Mouse (Mus musculus) neural tube, embryonic 15.5 days (tissue): ENCODE results near the gene Ang. TPM values are rescaled to one million over a fixed set of nuclear protein-coding genes. Genes with fewer than 3 reads are reported as not detected.

Experiments
- ATAC-seq: fragments of 200-750 bp; cut with Nextera tagmentation; 2 replicates; pipeline ENCODE4 v1.8.0; 2017; ENCODE audit warnings: mild to moderate bottlenecking, moderate TSS enrichment, moderate library complexity; ENCODE audit not compliant: low FRiP score
- H3K27ac ChIP-seq: fragments of 300-500 bp; sonication (generic); replicated peaks from 2 replicates; pipeline ENCODE4 v1.5.1; 2015; ENCODE audit warnings: mild to moderate bottlenecking, inconsistent platforms
- H3K27me3 ChIP-seq: fragments of 300-500 bp; sonication (generic); replicated peaks from 2 replicates; pipeline ENCODE4 v1.6.1; 2015; ENCODE audit warnings: inconsistent platforms
- H3K36me3 ChIP-seq: fragments of 300-500 bp; sonication (generic); 2 replicates; pipeline ENCODE4 v1.6.1; 2015; ENCODE audit warnings: inconsistent platforms
- H3K4me1 ChIP-seq: fragments of 300-500 bp; sonication (generic); 2 replicates; pipeline ENCODE4 v1.6.1; 2015; ENCODE audit warnings: inconsistent platforms
- H3K4me2 ChIP-seq: fragments of 300-500 bp; sonication (generic); 2 replicates; pipeline ENCODE4 v1.6.1; 2015; ENCODE audit warnings: inconsistent platforms, mild to moderate bottlenecking, moderate library complexity
- H3K4me3 ChIP-seq: fragments of 300-500 bp; sonication (generic); replicated peaks from 2 replicates; pipeline ENCODE4 v1.5.1; 2015; ENCODE audit warnings: mild to moderate bottlenecking, inconsistent platforms
- H3K9ac ChIP-seq: fragments of 300-500 bp; sonication (generic); replicated peaks from 2 replicates; pipeline ENCODE4 v1.6.1; 2015; ENCODE audit warnings: mild to moderate bottlenecking, inconsistent platforms
- H3K9me3 ChIP-seq: fragments of 300-500 bp; sonication (generic); replicated peaks from 2 replicates; pipeline ENCODE4 v1.6.1; 2016; ENCODE audit warnings: inconsistent platforms
- WGBS: fragments of 180-500 bp; shearing (Covaris S2); methylation state at CpG from one replicate; pipeline ENCODE4 v1.1.7; 2015; ENCODE audit warnings: mixed read lengths; 5-methylcytosine and 5-hydroxymethylcytosine counted together
- polyA plus RNA-seq: library from polyadenylated mRNA; unstranded; fragments of >200 nt; fragmentation: Nextera tagmentation; extraction: Ambion mirVana; gene quantifications from 2 replicates; pipeline ENCODE4 v1.2.1, GENCODE M21; 2015

Ang gene
- polyA plus RNA-seq, 1 experiment from 2014 or later = 4.4 TPM

- H3K27me3 ChIP-seq = no peaks in the 10 kb centered on the region
- no peak overlapping the region for H3K4me3 ChIP-seq
- H3K36me3 ChIP-seq = no peaks in the 10 kb centered on the region
- no peak overlapping the region for H3K9ac ChIP-seq
- H3K27ac ChIP-seq = no peak overlapping the region
- H3K4me1 ChIP-seq = no peaks in the 10 kb centered on the region
- no peak for ATAC-seq
- WGBS = 81% methylated on average over 2 of the region's 2 CpGs
- H3K9me3 ChIP-seq = no peaks in the 10 kb centered on the region
- H3K4me2 ChIP-seq = no peak overlapping the region
These were observed 49.4 kb downstream of the Ang start for GRCm38 (mm10) chr14:51140342-51140741.

- WGBS = 93% methylated on average over 4 of the region's 4 CpGs
- ATAC-seq = no peak
- Histone ChIP-seq H3K9ac (no peak overlapping the region), H3K27me3 (no peaks in the 10 kb centered on the region), H3K4me1 (no peaks in the 10 kb centered on the region), H3K4me3 (no peak overlapping the region), H3K9me3 (no peaks in the 10 kb centered on the region), H3K27ac (no peak overlapping the region), H3K4me2 (no peak overlapping the region), H3K36me3 (no peaks in the 10 kb centered on the region)
These were observed 51.2 kb downstream of the Ang start for GRCm38 (mm10) chr14:51142119-51142518.

DNA sequence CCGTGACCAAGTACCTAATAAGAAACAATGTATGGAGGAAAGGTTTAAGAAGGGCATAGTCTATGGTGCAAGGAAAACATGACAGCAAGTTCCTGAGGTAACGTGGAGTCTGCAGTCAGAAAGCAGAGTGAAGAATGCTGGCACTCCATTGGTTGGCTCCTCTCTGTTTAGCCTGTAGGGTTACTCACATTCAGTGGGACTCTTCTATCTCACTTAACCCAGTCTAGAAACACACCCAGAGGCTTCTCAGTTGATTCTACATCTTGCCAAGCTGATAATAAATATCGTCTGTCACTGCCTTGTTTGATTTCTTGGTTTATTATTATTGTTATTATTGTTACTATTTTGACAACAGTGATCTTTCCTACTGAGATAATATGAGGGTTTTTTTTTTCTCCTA lies 51.6 kb downstream of the Ang start:
- no peaks in the 10 kb centered on the region for H3K9me3 ChIP-seq
- no peak overlapping the region for H3K27ac ChIP-seq
- H3K9ac ChIP-seq = no peak overlapping the region
- no peaks in the 10 kb centered on the region for H3K27me3 ChIP-seq
- WGBS = 89% methylated on average over 3 of the region's 3 CpGs
- no peak for ATAC-seq
- no peak overlapping the region for H3K4me3 ChIP-seq
- H3K4me2 ChIP-seq = no peak overlapping the region
- H3K4me1 ChIP-seq = no peaks in the 10 kb centered on the region
- no peaks in the 10 kb centered on the region for H3K36me3 ChIP-seq

GRCm38 (mm10) chr14:51143287-51143686 lies 52.3 kb downstream of the Ang start:
- H3K9ac ChIP-seq = no peak overlapping the region
- no peak overlapping the region for H3K4me3 ChIP-seq
- H3K9me3 ChIP-seq = no peaks in the 10 kb centered on the region
- no peak for ATAC-seq
- H3K4me1 ChIP-seq = no peaks in the 10 kb centered on the region
- no peak overlapping the region for H3K27ac ChIP-seq
- H3K36me3 ChIP-seq = no peaks in the 10 kb centered on the region
- H3K27me3 ChIP-seq = no peaks in the 10 kb centered on the region
- H3K4me2 ChIP-seq = no peak overlapping the region
- 69% methylated on average over 4 of the region's 4 CpGs for WGBS

DNA sequence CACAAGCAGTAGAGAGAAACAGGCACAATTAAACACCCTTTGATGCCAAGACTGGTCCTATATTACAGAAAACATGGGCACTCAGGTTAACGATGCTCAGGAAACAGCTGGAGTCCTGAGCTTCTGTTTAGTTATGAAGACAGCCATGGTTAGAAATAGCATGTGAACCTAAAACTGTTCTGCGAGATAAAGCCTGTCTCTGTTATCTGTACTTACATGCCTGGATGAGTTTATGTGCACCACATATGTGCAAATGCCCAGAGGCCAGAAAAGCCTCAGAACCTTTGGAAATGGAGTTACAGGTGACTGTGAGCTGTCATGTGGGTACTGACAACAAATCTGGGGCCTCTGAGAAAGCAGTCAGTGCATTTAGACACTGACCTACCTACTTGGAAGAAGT lies 53.0 kb downstream of the Ang start:
- Histone ChIP-seq H3K9me3 (no peaks in the 10 kb centered on the region), H3K27me3 (no peaks in the 10 kb centered on the region), H3K4me2 (no peak overlapping the region), H3K4me3 (no peak overlapping the region), H3K27ac (no peak overlapping the region), H3K9ac (no peak overlapping the region), H3K36me3 (no peaks in the 10 kb centered on the region), H3K4me1 (no peaks in the 10 kb centered on the region)
- no peak for ATAC-seq
- 72% methylated on average over 2 of the region's 2 CpGs for WGBS

DNA sequence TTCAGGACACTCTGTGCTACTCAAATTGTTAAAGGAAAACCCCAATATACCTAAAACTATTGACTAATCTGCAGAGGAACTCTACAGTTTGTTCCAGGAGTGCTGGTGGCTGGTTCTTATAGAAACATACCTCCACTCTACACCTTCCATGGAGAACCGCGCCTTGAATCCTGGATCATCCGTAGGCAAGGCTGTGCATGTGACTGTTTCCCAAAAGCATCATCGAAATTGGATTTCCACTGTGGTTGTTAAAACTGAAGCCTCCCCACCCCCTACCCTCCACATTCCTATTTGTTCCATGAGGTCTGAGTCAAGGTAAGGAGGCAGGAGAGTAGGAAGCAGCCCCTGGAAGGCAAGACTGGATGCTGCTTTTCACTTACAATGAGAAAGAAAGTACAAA lies 53.5 kb downstream of the Ang start:
- H3K4me3 ChIP-seq = no peak overlapping the region
- ATAC-seq = no peak
- no peaks in the 10 kb centered on the region for H3K27me3 ChIP-seq
- no peak overlapping the region for H3K9ac ChIP-seq
- 95% methylated on average over 4 of the region's 4 CpGs for WGBS
- no peak overlapping the region for H3K27ac ChIP-seq
- H3K4me1 ChIP-seq = no peaks in the 10 kb centered on the region
- no peaks in the 10 kb centered on the region for H3K36me3 ChIP-seq
- H3K4me2 ChIP-seq = no peak overlapping the region
- H3K9me3 ChIP-seq = no peaks in the 10 kb centered on the region

DNA sequence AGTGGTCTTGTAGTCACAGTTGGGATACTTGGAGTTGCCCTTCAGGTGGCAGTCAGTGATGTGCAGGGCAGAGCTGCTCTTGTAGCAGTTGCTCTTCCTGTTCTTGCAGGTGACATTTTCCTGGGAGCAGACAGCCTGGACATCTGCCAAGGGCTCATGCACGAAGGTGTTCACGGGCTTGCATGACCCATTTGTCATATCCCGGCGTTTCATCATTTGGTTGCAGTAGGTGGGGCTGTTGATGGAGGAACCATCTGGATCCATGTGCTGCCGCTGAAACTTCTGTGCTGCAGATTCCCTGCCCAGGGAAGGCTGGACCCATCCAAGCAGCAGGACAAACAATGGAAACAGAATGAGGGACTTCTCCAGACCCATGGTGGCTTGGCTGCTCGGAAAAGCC lies 54.6 kb downstream of the Ang start:
- no peaks in the 10 kb centered on the region for H3K27me3 ChIP-seq
- H3K4me2 ChIP-seq = no peak overlapping the region
- H3K36me3 ChIP-seq = no peaks in the 10 kb centered on the region
- no peak overlapping the region for H3K9ac ChIP-seq
- 87% methylated on average over 6 of the region's 6 CpGs for WGBS
- no peak overlapping the region for H3K27ac ChIP-seq
- H3K4me1 ChIP-seq = no peaks in the 10 kb centered on the region
- no peak overlapping the region for H3K4me3 ChIP-seq
- no peak for ATAC-seq
- H3K9me3 ChIP-seq = no peaks in the 10 kb centered on the region

DNA sequence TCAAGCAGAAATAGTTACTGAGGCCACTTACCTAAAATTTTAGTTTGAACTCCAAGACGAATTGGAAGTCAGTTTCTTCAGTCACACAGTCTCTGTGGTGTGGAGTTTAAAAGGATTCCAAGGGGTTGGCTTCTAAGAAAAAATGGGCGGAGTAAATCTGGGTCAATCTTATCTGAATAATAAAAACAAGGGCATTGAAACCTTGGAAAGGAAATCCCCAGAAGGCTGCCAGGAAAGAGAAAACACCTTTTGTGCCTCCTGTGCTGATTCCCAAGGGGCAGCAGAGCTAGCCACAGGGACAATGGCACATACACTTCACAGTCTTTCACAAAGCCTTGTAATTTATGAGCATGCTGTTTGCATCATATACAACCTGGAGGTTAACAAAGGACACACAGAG lies 55.7 kb downstream of the Ang start, which contains the start of gene Rnase1:
Gene Rnase1, minus strand, starts transcription at position 101 of the 400 bp plus-strand sequence.
- 18% methylated on average over 2 of the region's 2 CpGs for WGBS
- Histone ChIP-seq H3K9ac (no peak within 1 kb of the TSS), H3K36me3 (no peaks in the 10 kb centered on the region), H3K27me3 (no peaks in the 10 kb centered on the region), H3K4me2 (no peak within 1 kb of the TSS), H3K27ac (no peak within 1 kb of the TSS), H3K9me3 (no peaks in the 10 kb centered on the region), H3K4me1 (no peaks in the 10 kb centered on the region), H3K4me3 (no peak within 1 kb of the TSS)
- ATAC-seq = no peak

GRCm38 (mm10) chr14:51148006-51148405 lies 57.1 kb downstream of the Ang start:
- no peaks in the 10 kb centered on the region for H3K4me1 ChIP-seq
- no peaks in the 10 kb centered on the region for H3K36me3 ChIP-seq
- H3K27me3 ChIP-seq = no peaks in the 10 kb centered on the region
- H3K9me3 ChIP-seq = no peaks in the 10 kb centered on the region
- no peak overlapping the region for H3K27ac ChIP-seq
- no peak for ATAC-seq
- no peak overlapping the region for H3K9ac ChIP-seq
- no peak overlapping the region for H3K4me2 ChIP-seq
- WGBS = 75% methylated on average over 3 of the region's 3 CpGs
- no peak overlapping the region for H3K4me3 ChIP-seq

- no peak overlapping the region for H3K4me3 ChIP-seq
- H3K4me1 ChIP-seq = no peaks in the 10 kb centered on the region
- no peaks in the 10 kb centered on the region for H3K36me3 ChIP-seq
- H3K4me2 ChIP-seq = no peak overlapping the region
- H3K27ac ChIP-seq = no peak overlapping the region
- no peak for ATAC-seq
- no peaks in the 10 kb centered on the region for H3K27me3 ChIP-seq
- WGBS = 50% methylated on average over 5 of the region's 5 CpGs
- H3K9me3 ChIP-seq = no peaks in the 10 kb centered on the region
- H3K9ac ChIP-seq = no peak overlapping the region
These were observed 58.2 kb downstream of the Ang start for GRCm38 (mm10) chr14:51149164-51149563.

GRCm38 (mm10) chr14:51150206-51150831 lies 59.4 kb downstream of the Ang start:
- Histone ChIP-seq H3K4me3 (no peak overlapping the region), H3K4me1 (no peaks in the 10 kb centered on the region), H3K27me3 (no peaks in the 10 kb centered on the region), H3K9ac (no peak overlapping the region), H3K27ac (no peak overlapping the region), H3K9me3 (no peaks in the 10 kb centered on the region), H3K4me2 (no peak overlapping the region), H3K36me3 (no peaks in the 10 kb centered on the region)
- 94% methylated on average over 3 of the region's 3 CpGs for WGBS
- ATAC-seq = no peak
